Mouse (Mus musculus) liver, postnatal 0 days (tissue): Measurements from ENCODE around the gene Sidt1. TPM values are rescaled to one million over a fixed set of nuclear protein-coding genes. Genes with fewer than 3 reads are reported as not detected.
A peak's percentile ranks its signal among the peaks of the same experiment; 100 is the strongest.

Experiments
- ATAC-seq: fragments of 200-750 bp; cut with Nextera tagmentation; 2 replicates; pipeline ENCODE4 v1.8.0; 2017; ENCODE audit warnings: mild to moderate bottlenecking, moderate library complexity
- DNase-seq: peaks from one replicate; pipeline ENCODE4 v3.0.0-alpha.2; 2016
- H3K27ac ChIP-seq: fragments of 300-500 bp; sonication (generic); 2 replicates; pipeline ENCODE4 v1.5.1; 2014; ENCODE audit warnings: antibody characterized with exemption, moderate library complexity, mild to moderate bottlenecking, low read depth
- H3K27me3 ChIP-seq: fragments of 300-500 bp; sonication (generic); 2 replicates; pipeline ENCODE4 v1.6.1; 2014; ENCODE audit warnings: low read length, control low read depth, mixed read lengths; ENCODE audit not compliant: insufficient read depth
- H3K36me3 ChIP-seq: fragments of 300-500 bp; sonication (generic); replicated peaks from 2 replicates; pipeline ENCODE4 v1.6.1; 2014; ENCODE audit warnings: mild to moderate bottlenecking, control low read depth, low read length, moderate library complexity, mixed read lengths; ENCODE audit not compliant: insufficient read depth
- H3K4me1 ChIP-seq: fragments of 300-500 bp; sonication (generic); 2 replicates; pipeline ENCODE4 v1.6.1; 2014; ENCODE audit warnings: antibody characterized with exemption, mild to moderate bottlenecking, control low read depth; ENCODE audit not compliant: insufficient read depth
- H3K4me2 ChIP-seq: fragments of 300-500 bp; sonication (generic); 2 replicates; pipeline ENCODE4 v1.6.1; 2014; ENCODE audit warnings: low read depth, mild to moderate bottlenecking, low read length, moderate library complexity, mixed read lengths
- H3K4me3 ChIP-seq: fragments of 300-500 bp; sonication (generic); 2 replicates; pipeline ENCODE4 v1.5.1; 2014; ENCODE audit warnings: low read depth, low read length
- H3K9ac ChIP-seq: fragments of 300-500 bp; sonication (generic); replicated peaks from 2 replicates; pipeline ENCODE4 v1.6.1; 2014; ENCODE audit warnings: mild to moderate bottlenecking, moderate library complexity
- H3K9me3 ChIP-seq: fragments of 300-500 bp; sonication (generic); 2 replicates; pipeline ENCODE4 v1.6.1; 2016; ENCODE audit warnings: mild to moderate bottlenecking, control low read depth, low read length, mixed read lengths
- CTCF ChIP-seq: sonication (generic); IDR thresholded peaks from 2 replicates; pipeline ENCODE4 v1.5.1; 2016; ENCODE audit warnings: antibody characterized with exemption, low read depth
- EP300 ChIP-seq: IDR thresholded peaks from 2 replicates; pipeline ENCODE4 v1.6.1; 2016; ENCODE audit warnings: antibody characterized with exemption, low read depth, mild to moderate bottlenecking
- WGBS: fragments of 180-500 bp; shearing (Covaris S2); extraction: QIAGEN DNeasy Blood & Tissue Kit; methylation state at CpG from one replicate; pipeline ENCODE4 v1.1.7; 2014; ENCODE audit not compliant: insufficient replicate concordance; 5-methylcytosine and 5-hydroxymethylcytosine counted together
- polyA plus RNA-seq: library from polyadenylated mRNA; unstranded; fragments of >200 nt; fragmentation: Nextera tagmentation; extraction: Ambion mirVana; gene quantifications from 2 replicates; pipeline ENCODE4 v1.2.1, GENCODE M21; 2015

Gene Sidt1
- polyA plus RNA-seq, 1 experiment from 2014 or later = 0.02 TPM

- peak; percentile 38 for DNase-seq
- under 1% methylated on average over 58 of the region's 60 CpGs for WGBS
- H3K27ac ChIP-seq = no peak overlapping the region
Measured at GRCm38 (mm10) chr16:44331995-44332860, 768 bp downstream of the Sidt1 start.

GRCm38 (mm10) chr16:44331671-44331994 is 1.4 kb downstream of the Sidt1 start:
- Histone ChIP-seq H3K9me3 (no peaks in the 10 kb centered on the region), H3K27ac (no peak overlapping the region), H3K9ac (no peak overlapping the region; the same call in 1 of the 2 replicates), H3K4me3 (peak overlapping the region; percentile 61), H3K36me3 (no peaks in the 10 kb centered on the region), H3K4me2 (peak overlapping the region; percentile 98), H3K27me3 (peaks cover 20% of the 10 kb centered on the region), H3K4me1 (peaks cover 6% of the 10 kb centered on the region; the same call in 1 of the 2 replicates)
- TF ChIP-seq CTCF = no peak
- no peak for TF ChIP-seq EP300
- no peak for DNase-seq
- no peak for ATAC-seq
- WGBS = 20% methylated on average over 6 of the region's 6 CpGs

More at GRCm38 (mm10) chr16:44331995-44332860, 768 bp downstream of the Sidt1 start:
- peak overlapping the region; percentile 60 for H3K9ac ChIP-seq
- no peak for ATAC-seq
- no peaks in the 10 kb centered on the region for H3K9me3 ChIP-seq
- TF ChIP-seq CTCF = no peak
- no peak for TF ChIP-seq EP300
- H3K4me2 ChIP-seq = peak overlapping the region; percentile 98
- peaks cover 6% of the 10 kb centered on the region; the same call in 1 of the 2 replicates for H3K4me1 ChIP-seq
- H3K27me3 ChIP-seq = peaks cover 20% of the 10 kb centered on the region
- H3K36me3 ChIP-seq = no peaks in the 10 kb centered on the region
- peak overlapping the region; percentile 61 for H3K4me3 ChIP-seq

GRCm38 (mm10) chr16:44331154-44331553 is 1.8 kb downstream of the Sidt1 start:
- Histone ChIP-seq H3K9me3 (no peaks in the 10 kb centered on the region), H3K4me1 (peaks cover 6% of the 10 kb centered on the region; the same call in 1 of the 2 replicates), H3K9ac (no peak overlapping the region), H3K4me3 (no peak overlapping the region), H3K4me2 (no peak overlapping the region), H3K27me3 (peaks cover 20% of the 10 kb centered on the region), H3K36me3 (no peaks in the 10 kb centered on the region), H3K27ac (no peak overlapping the region)
- ATAC-seq (no peak), DNase-seq (no peak)
- TF ChIP-seq EP300 = no peak
- 52% methylated on average over 9 of the region's 9 CpGs for WGBS

- H3K4me1 ChIP-seq = peaks cover 6% of the 10 kb centered on the region; the same call in 1 of the 2 replicates
- no peak for DNase-seq
- ATAC-seq = no peak
- no peaks in the 10 kb centered on the region for H3K36me3 ChIP-seq
- TF ChIP-seq EP300 (no peak), CTCF (peak; percentile 23; the same call in 1 of the 2 replicates)
- H3K9me3 ChIP-seq = no peaks in the 10 kb centered on the region
- H3K4me2 ChIP-seq = no peak overlapping the region
- WGBS = 79% methylated on average over 9 of the region's 9 CpGs
- H3K27ac ChIP-seq = no peak overlapping the region
- H3K4me3 ChIP-seq = no peak overlapping the region
- no peak overlapping the region for H3K9ac ChIP-seq
- peaks cover 20% of the 10 kb centered on the region for H3K27me3 ChIP-seq
Measured at GRCm38 (mm10) chr16:44330657-44331056, 2.3 kb downstream of the Sidt1 start.

- Histone ChIP-seq H3K27me3 (peaks cover 18% of the 10 kb centered on the region), H3K4me1 (peaks cover 6% of the 10 kb centered on the region; the same call in 1 of the 2 replicates), H3K9me3 (no peaks in the 10 kb centered on the region), H3K4me2 (no peak overlapping the region), H3K36me3 (no peaks in the 10 kb centered on the region), H3K9ac (no peak overlapping the region), H3K27ac (no peak overlapping the region), H3K4me3 (no peak overlapping the region)
- TF ChIP-seq CTCF (no peak), EP300 (no peak)
- WGBS = 44% methylated on average over 4 of the region's 4 CpGs
- ATAC-seq (no peak), DNase-seq (no peak)
Measured at GRCm38 (mm10) chr16:44328644-44329043, 4.4 kb downstream of the Sidt1 start.

GRCm38 (mm10) chr16:44320232-44320631 is 12.8 kb downstream of the Sidt1 start:
- WGBS = 93% methylated on average over 3 of the region's 3 CpGs
- H3K4me2 ChIP-seq = no peak overlapping the region; the same call in 1 of the 2 replicates
- DNase-seq (no peak), ATAC-seq (no peak)
- no peak overlapping the region for H3K4me3 ChIP-seq
- H3K27ac ChIP-seq = no peak overlapping the region
- H3K9me3 ChIP-seq = no peaks in the 10 kb centered on the region
- H3K36me3 ChIP-seq = no peaks in the 10 kb centered on the region
- H3K9ac ChIP-seq = no peak overlapping the region
- no peaks in the 10 kb centered on the region for H3K4me1 ChIP-seq
- TF ChIP-seq CTCF (no peak), EP300 (no peak)
- H3K27me3 ChIP-seq = no peaks in the 10 kb centered on the region
